Comparison of ENCODE assay signal across 17 mouse cellular contexts in genomic region chr8:79299704-79300103, GRCm38 (mm10). TPM values are rescaled to one million over a fixed set of nuclear protein-coding genes. Genes with fewer than 3 reads are reported as not detected.
A peak's percentile ranks its signal among the peaks of the same experiment; 100 is the strongest.
DNase-seq lines count a peak whose midpoint lies in the region; ATAC-seq and TF ChIP-seq lines count a peak whose summit lies in the region.
"Had no signal": no experiment of that assay in that cellular context is flagged by ENCODE, and none has a peak within 500 bp of the region (broad histone marks: within the 10 kb centered on the region; RNA-seq: fewer than 3 reads in every experiment).

No protein-coding gene starts in this region.

- H3K36me3 ChIP-seq in kidney, embryonic 15.5 days, result no peaks in the 10 kb centered on the region
- H3K36me3 ChIP-seq: heart, embryonic 15.5 days; limb, embryonic 13.5 days had no signal

- H3K4me3 ChIP-seq in gastrocnemius, adult 2 months, result no peak overlapping the region
- no peak overlapping the region for H3K4me3 ChIP-seq in kidney, embryonic 15.5 days (replicated peaks)
- H3K4me3 ChIP-seq in bone marrow, adult 2 months (replicated peaks; ENCODE audit: control insufficient read depth, low read depth, low read length), result no peak overlapping the region
- H3K4me3 ChIP-seq: forebrain, embryonic 13.5 days; heart, embryonic 15.5 days; limb, embryonic 13.5 days; myocyte had no signal

- H3K27ac ChIP-seq in gastrocnemius, adult 2 months, result no peak overlapping the region
- no peak overlapping the region for H3K27ac ChIP-seq in kidney, embryonic 15.5 days
- H3K27ac ChIP-seq in bone marrow, adult 2 months (ENCODE audit: control insufficient read depth, insufficient read depth, low read depth, low read length, poor library complexity), result no peak overlapping the region
- H3K27ac ChIP-seq: forebrain, embryonic 13.5 days; heart, embryonic 15.5 days; limb, embryonic 13.5 days had no signal

- peaks cover 7% of the 10 kb centered on the region; the same call in 1 of the 2 replicates for H3K4me1 ChIP-seq in kidney, embryonic 15.5 days
- no peaks in the 10 kb centered on the region for H3K4me1 ChIP-seq in bone marrow, adult 2 months (ENCODE audit: control insufficient read depth, insufficient read depth, low read length)

- intact Hi-C loops in gastrocnemius, adult 2 months (cut with DNase I), result no loop called here

- no peak for TF ChIP-seq POLR2A in bone marrow, adult 2 months (IDR thresholded peaks at IDR 0.05; ENCODE audit: borderline replicate concordance, control insufficient read depth, low read depth, low read length)

- no peaks in the 10 kb centered on the region for H3K27me3 ChIP-seq in kidney, embryonic 15.5 days
- H3K27me3 ChIP-seq: forebrain, embryonic 13.5 days; heart, embryonic 15.5 days; limb, embryonic 13.5 days had no signal

- no peak overlapping the region for H3K4me2 ChIP-seq in kidney, embryonic 15.5 days
- H3K4me2 ChIP-seq: forebrain, embryonic 13.5 days; heart, embryonic 15.5 days; limb, embryonic 13.5 days had no signal

- peak; percentile 62 for TF ChIP-seq CTCF in gastrocnemius, adult 2 months (IDR thresholded peaks at IDR 0.05)
- TF ChIP-seq CTCF in bone marrow, adult 2 months (IDR thresholded peaks at IDR 0.05; ENCODE audit: control insufficient read depth, insufficient read depth, low read length), result peak; percentile 50

- WGBS in kidney, embryonic 15.5 days, result 57% methylated on average over 5 of the region's 5 CpGs
- WGBS in bone marrow, adult 2 months, result 43% methylated on average over 5 of the region's 5 CpGs

- peak; percentile 30 for DNase-seq in gastrocnemius, adult 2 months
- no peak for DNase-seq in gastrocnemius, postnatal 4 days (ENCODE audit: low spot score in 2 of 2)
- DNase-seq in kidney, adult 9 months, result peak; percentile 38
- peak; percentile 33 for DNase-seq in lung, postnatal 10 days
- DNase-seq in embryo, embryonic 10.5 days (ENCODE audit: low spot score), result no peak
- no peak for DNase-seq in neural tube, embryonic 10.5 days (ENCODE audit: extremely low spot score, low spot score)
- DNase-seq: layer of hippocampus, postnatal 36 days had no signal

- H3K9ac ChIP-seq in kidney, embryonic 15.5 days, result no peak overlapping the region
- H3K9ac ChIP-seq: forebrain, embryonic 13.5 days; heart, embryonic 15.5 days; limb, embryonic 13.5 days had no signal

- no peaks in the 10 kb centered on the region for H3K9me3 ChIP-seq in kidney, embryonic 15.5 days (replicated peaks)
- H3K9me3 ChIP-seq: forebrain, embryonic 13.5 days; G1E; heart, embryonic 15.5 days; limb, embryonic 13.5 days had no signal

- no peak for ATAC-seq in kidney, embryonic 15.5 days (replicated peaks; ENCODE audit: low FRiP score)
- ATAC-seq: forebrain, embryonic 13.5 days; inflammation-experienced regulatory T-cells, adult 6 months had no signal

RNA-seq across cellular contexts. Expression of gene Mmaa, which starts 5.0 kb away (rescaled TPM):
- 10 to 100 TPM; 14.6 to 25.8 TPM for total RNA-seq in gastrocnemius, adult 2 months (2021)
- 10 to 100 TPM; 13.5 to 15.4 TPM for total RNA-seq in gastrocnemius, postnatal 4 days (2021)
- polyA plus RNA-seq in kidney, embryonic 15.5 days (2015; fragmentation: Nextera tagmentation; extraction: Ambion mirVana), result 13.0 and 13.2 TPM in 2 replicates
- 3.5 and 6.0 TPM in 2 replicates for polyA plus RNA-seq in bone marrow, adult 2 months (2011; ENCODE audit: insufficient read depth, insufficient read length, low replicate concordance, missing spikeins)

RNA-seq across cellular contexts. Expression of gene 1700011L22Rik, which starts 51.3 kb away (rescaled TPM):
- not detected for total RNA-seq in gastrocnemius, adult 2 months (2021)
- total RNA-seq in gastrocnemius, postnatal 4 days (2021), result not detected
- not detected in 2 replicates for polyA plus RNA-seq in kidney, embryonic 15.5 days (2015; fragmentation: Nextera tagmentation; extraction: Ambion mirVana)
- not detected in 2 replicates for polyA plus RNA-seq in bone marrow, adult 2 months (2011; ENCODE audit: insufficient read depth, insufficient read length, low replicate concordance, missing spikeins)
- total RNA-seq: G1E; layer of hippocampus, postnatal 36 days had no signal
- polyA plus RNA-seq: embryonic facial prominence, embryonic 14.5 days; forebrain, embryonic 13.5 days; G1E; heart, embryonic 15.5 days; inflammation-experienced regulatory T-cells, adult 6 months; myocyte; small intestine, adult 2 months had no signal

Comparison
In these comparisons a context has a peak if more than half of its experiments do, and no peak if none do; other contexts are left out.
1. DNase-seq: peak in gastrocnemius, adult 2 months (single experiment), kidney, adult 9 months (single experiment) and lung, postnatal 10 days (single experiment); none in gastrocnemius, postnatal 4 days (0 of 2), embryo, embryonic 10.5 days (single experiment) and neural tube, embryonic 10.5 days (single experiment).